Mouse (Mus musculus) limb, embryonic 15.5 days (tissue): ENCODE results near the gene Aldh18a1. TPM values are rescaled to one million over a fixed set of nuclear protein-coding genes. Genes with fewer than 3 reads are reported as not detected.
A peak's percentile ranks its signal among the peaks of the same experiment; 100 is the strongest.

Experiments
- ATAC-seq: fragments of 200-750 bp; cut with Nextera tagmentation; 2 replicates; pipeline ENCODE4 v1.8.0; 2017; ENCODE audit warnings: low read depth, moderate TSS enrichment; ENCODE audit not compliant: insufficient number of reproducible peaks, low FRiP score, low TSS enrichment
- H3K27ac ChIP-seq: fragments of 300-500 bp; sonication (generic); 2 replicates; pipeline ENCODE4 v1.5.1; 2015; ENCODE audit warnings: moderate library complexity, mild to moderate bottlenecking, inconsistent platforms
- H3K27me3 ChIP-seq: fragments of 300-500 bp; sonication (generic); 2 replicates; pipeline ENCODE4 v1.6.1; 2015; ENCODE audit warnings: inconsistent platforms
- H3K36me3 ChIP-seq: fragments of 300-500 bp; sonication (generic); 2 replicates; pipeline ENCODE4 v1.6.1; 2015; ENCODE audit warnings: inconsistent platforms
- H3K4me1 ChIP-seq: fragments of 300-500 bp; sonication (generic); 2 replicates; pipeline ENCODE4 v1.6.1; 2015; ENCODE audit warnings: inconsistent platforms
- H3K4me2 ChIP-seq: fragments of 300-500 bp; sonication (generic); 2 replicates; pipeline ENCODE4 v1.6.1; 2015; ENCODE audit warnings: mild to moderate bottlenecking, inconsistent platforms
- H3K4me3 ChIP-seq: fragments of 300-500 bp; sonication (generic); 2 replicates; pipeline ENCODE4 v1.5.1; 2015; ENCODE audit warnings: mild to moderate bottlenecking, inconsistent platforms
- H3K9ac ChIP-seq: fragments of 300-500 bp; sonication (generic); 2 replicates; pipeline ENCODE4 v1.6.1; 2015; ENCODE audit warnings: inconsistent platforms
- H3K9me3 ChIP-seq: fragments of 300-500 bp; sonication (generic); 2 replicates; pipeline ENCODE4 v1.6.1; 2016; ENCODE audit warnings: inconsistent platforms
- WGBS: fragments of 180-500 bp; shearing (Covaris S2); methylation state at CpG from one replicate; pipeline ENCODE4 v1.1.7; 2015; 5-methylcytosine and 5-hydroxymethylcytosine counted together
- polyA plus RNA-seq: library from polyadenylated mRNA; unstranded; fragments of >200 nt; fragmentation: Nextera tagmentation; extraction: Ambion mirVana; gene quantifications from 2 replicates; pipeline ENCODE4 v1.2.1, GENCODE M21; 2015

Aldh18a1 gene
- polyA plus RNA-seq, 1 experiment from 2014 or later = 78.0 TPM

- H3K4me1 ChIP-seq = peaks cover 4% of the 10 kb centered on the region
- ATAC-seq = no peak
- H3K9me3 ChIP-seq = no peaks in the 10 kb centered on the region
- H3K4me2 ChIP-seq = no peak overlapping the region
- H3K27ac ChIP-seq = no peak overlapping the region
- no peak overlapping the region for H3K9ac ChIP-seq
- no peaks in the 10 kb centered on the region for H3K36me3 ChIP-seq
- 43% methylated on average over 1 of the region's 1 CpGs for WGBS
- no peak overlapping the region for H3K4me3 ChIP-seq
- H3K27me3 ChIP-seq = no peaks in the 10 kb centered on the region
Measured at GRCm38 (mm10) chr19:40518706-40519105, 69.6 kb downstream of the Aldh18a1 start.

GRCm38 (mm10) chr19:40515596-40515995, 72.7 kb downstream of the Aldh18a1 start:
- H3K36me3 ChIP-seq = no peaks in the 10 kb centered on the region
- no peaks in the 10 kb centered on the region for H3K27me3 ChIP-seq
- H3K4me2 ChIP-seq = no peak overlapping the region
- H3K27ac ChIP-seq = no peak overlapping the region
- H3K9me3 ChIP-seq = no peaks in the 10 kb centered on the region
- WGBS = 90% methylated on average over 3 of the region's 3 CpGs
- H3K4me1 ChIP-seq = peaks cover 24% of the 10 kb centered on the region
- no peak overlapping the region for H3K9ac ChIP-seq
- H3K4me3 ChIP-seq = no peak overlapping the region
- ATAC-seq = no peak

GRCm38 (mm10) chr19:40514376-40514775, 73.9 kb downstream of the Aldh18a1 start:
- no peak overlapping the region for H3K27ac ChIP-seq
- no peak overlapping the region for H3K4me3 ChIP-seq
- no peak for ATAC-seq
- no peaks in the 10 kb centered on the region for H3K36me3 ChIP-seq
- H3K4me2 ChIP-seq = no peak overlapping the region
- H3K9ac ChIP-seq = no peak overlapping the region
- H3K27me3 ChIP-seq = no peaks in the 10 kb centered on the region
- 78% methylated on average over 7 of the region's 7 CpGs for WGBS
- peaks cover 26% of the 10 kb centered on the region for H3K4me1 ChIP-seq
- H3K9me3 ChIP-seq = no peaks in the 10 kb centered on the region

GRCm38 (mm10) chr19:40513632-40514078, 74.6 kb downstream of the Aldh18a1 start, which contains the start of gene Sorbs1:
Gene Sorbs1 (minus strand): TSS chr19:40513779.
- Histone ChIP-seq H3K9me3 (no peaks in the 10 kb centered on the region), H3K36me3 (no peaks in the 10 kb centered on the region), H3K4me2 (peak within 1 kb of the TSS; percentile 87), H3K4me3 (peak within 1 kb of the TSS; percentile 61), H3K9ac (peak within 1 kb of the TSS; percentile 54), H3K4me1 (peaks cover 24% of the 10 kb centered on the region; the same call in 1 of the 2 replicates), H3K27ac (peak within 1 kb of the TSS; percentile 88), H3K27me3 (no peaks in the 10 kb centered on the region)
- peak; percentile 98 for ATAC-seq
- WGBS = under 1% methylated on average over 51 of the region's 51 CpGs

GRCm38 (mm10) chr19:40512500-40513421, 75.5 kb downstream of the Aldh18a1 start:
- H3K4me2 ChIP-seq = peak overlapping the region; percentile 87
- ATAC-seq = no peak
- no peaks in the 10 kb centered on the region for H3K27me3 ChIP-seq
- peak overlapping the region; percentile 54 for H3K9ac ChIP-seq
- H3K36me3 ChIP-seq = no peaks in the 10 kb centered on the region
- H3K4me1 ChIP-seq = peaks cover 24% of the 10 kb centered on the region; the same call in 1 of the 2 replicates
- H3K4me3 ChIP-seq = peak overlapping the region; percentile 61
- under 1% methylated on average over 34 of the region's 34 CpGs for WGBS
- peak overlapping the region; percentile 88 for H3K27ac ChIP-seq
- no peaks in the 10 kb centered on the region for H3K9me3 ChIP-seq

- 20% methylated on average over 5 of the region's 5 CpGs for WGBS
- Histone ChIP-seq H3K9me3 (no peaks in the 10 kb centered on the region), H3K4me2 (peak overlapping the region; percentile 87), H3K27me3 (no peaks in the 10 kb centered on the region), H3K9ac (no peak overlapping the region), H3K36me3 (no peaks in the 10 kb centered on the region), H3K4me1 (peaks cover 24% of the 10 kb centered on the region; the same call in 1 of the 2 replicates), H3K4me3 (peak overlapping the region; percentile 61), H3K27ac (no peak overlapping the region)
- no peak; the same call in 1 of the 2 replicates for ATAC-seq
Measured at GRCm38 (mm10) chr19:40511679-40512309, 76.5 kb downstream of the Aldh18a1 start.

- H3K4me1 ChIP-seq = peaks cover 24% of the 10 kb centered on the region; the same call in 1 of the 2 replicates
- H3K9me3 ChIP-seq = no peaks in the 10 kb centered on the region
- no peak overlapping the region for H3K4me3 ChIP-seq
- WGBS = 64% methylated on average over 8 of the region's 8 CpGs
- H3K4me2 ChIP-seq = 0 out of 2 replicates have a peak overlapping the region, but pooled peaks have one; percentile 5
- no peak overlapping the region for H3K9ac ChIP-seq
- no peak for ATAC-seq
- no peak overlapping the region for H3K27ac ChIP-seq
- H3K27me3 ChIP-seq = no peaks in the 10 kb centered on the region
- no peaks in the 10 kb centered on the region for H3K36me3 ChIP-seq
Measured at GRCm38 (mm10) chr19:40511100-40511439, 77.2 kb downstream of the Aldh18a1 start.

GRCm38 (mm10) chr19:40510387-40511099, 77.7 kb downstream of the Aldh18a1 start:
- 70% methylated on average over 13 of the region's 13 CpGs for WGBS
- Histone ChIP-seq H3K27ac (no peak overlapping the region), H3K27me3 (no peaks in the 10 kb centered on the region), H3K36me3 (no peaks in the 10 kb centered on the region), H3K9ac (no peak overlapping the region), H3K4me2 (peak overlapping the region; percentile 5; the same call in 1 of the 2 replicates), H3K4me3 (no peak overlapping the region), H3K9me3 (no peaks in the 10 kb centered on the region), H3K4me1 (peaks cover 24% of the 10 kb centered on the region; the same call in 1 of the 2 replicates)
- no peak for ATAC-seq

- 54% methylated on average over 2 of the region's 2 CpGs for WGBS
- no peak overlapping the region for H3K27ac ChIP-seq
Measured at GRCm38 (mm10) chr19:40509274-40509673, 79.0 kb downstream of the Aldh18a1 start.

GRCm38 (mm10) chr19:40508851-40509250, 79.4 kb downstream of the Aldh18a1 start:
- no peaks in the 10 kb centered on the region for H3K9me3 ChIP-seq
- no peak for ATAC-seq
- H3K27ac ChIP-seq = no peak overlapping the region
- H3K4me1 ChIP-seq = peaks cover 24% of the 10 kb centered on the region; the same call in 1 of the 2 replicates
- H3K4me2 ChIP-seq = no peak overlapping the region
- no peak overlapping the region for H3K4me3 ChIP-seq
- no peak overlapping the region for H3K9ac ChIP-seq
- H3K27me3 ChIP-seq = no peaks in the 10 kb centered on the region
- no peaks in the 10 kb centered on the region for H3K36me3 ChIP-seq
- 33% methylated on average over 2 of the region's 2 CpGs for WGBS

More at GRCm38 (mm10) chr19:40509274-40509673, 79.0 kb downstream of the Aldh18a1 start:
- Histone ChIP-seq H3K4me3 (no peak overlapping the region), H3K36me3 (no peaks in the 10 kb centered on the region), H3K9ac (no peak overlapping the region), H3K4me1 (peaks cover 24% of the 10 kb centered on the region; the same call in 1 of the 2 replicates), H3K27me3 (no peaks in the 10 kb centered on the region), H3K4me2 (no peak overlapping the region), H3K9me3 (no peaks in the 10 kb centered on the region)
- ATAC-seq = no peak

GRCm38 (mm10) chr19:40506965-40507364, 81.3 kb downstream of the Aldh18a1 start:
- ATAC-seq = no peak

More at GRCm38 (mm10) chr19:40506965-40507364, 81.3 kb downstream of the Aldh18a1 start:
- H3K36me3 ChIP-seq = no peaks in the 10 kb centered on the region
- H3K4me2 ChIP-seq = no peak overlapping the region
- H3K4me3 ChIP-seq = no peak overlapping the region
- peaks cover 14% of the 10 kb centered on the region; the same call in 1 of the 2 replicates for H3K4me1 ChIP-seq
- WGBS = 81% methylated on average over 3 of the region's 3 CpGs
- no peaks in the 10 kb centered on the region for H3K9me3 ChIP-seq
- no peaks in the 10 kb centered on the region for H3K27me3 ChIP-seq
- no peak overlapping the region for H3K27ac ChIP-seq
- no peak overlapping the region for H3K9ac ChIP-seq
